Mouse (Mus musculus) embryonic fibroblast, embryonic 13.5 days (primary cell): Measurements from ENCODE around the gene Polr2j.

Source experiments
- CTCF ChIP-seq: IDR thresholded peaks from 2 replicates; pipeline ENCODE4 v1.5.1; 2011; ENCODE audit warnings: mild to moderate bottlenecking, control low read depth, low read length, moderate library complexity, borderline replicate concordance; ENCODE audit not compliant: insufficient read depth
- POLR2A ChIP-seq: IDR thresholded peaks from 2 replicates; pipeline ENCODE4 v1.6.1; 2011; ENCODE audit warnings: low read depth, mild to moderate bottlenecking, control low read depth, low read length, moderate library complexity

DNA sequence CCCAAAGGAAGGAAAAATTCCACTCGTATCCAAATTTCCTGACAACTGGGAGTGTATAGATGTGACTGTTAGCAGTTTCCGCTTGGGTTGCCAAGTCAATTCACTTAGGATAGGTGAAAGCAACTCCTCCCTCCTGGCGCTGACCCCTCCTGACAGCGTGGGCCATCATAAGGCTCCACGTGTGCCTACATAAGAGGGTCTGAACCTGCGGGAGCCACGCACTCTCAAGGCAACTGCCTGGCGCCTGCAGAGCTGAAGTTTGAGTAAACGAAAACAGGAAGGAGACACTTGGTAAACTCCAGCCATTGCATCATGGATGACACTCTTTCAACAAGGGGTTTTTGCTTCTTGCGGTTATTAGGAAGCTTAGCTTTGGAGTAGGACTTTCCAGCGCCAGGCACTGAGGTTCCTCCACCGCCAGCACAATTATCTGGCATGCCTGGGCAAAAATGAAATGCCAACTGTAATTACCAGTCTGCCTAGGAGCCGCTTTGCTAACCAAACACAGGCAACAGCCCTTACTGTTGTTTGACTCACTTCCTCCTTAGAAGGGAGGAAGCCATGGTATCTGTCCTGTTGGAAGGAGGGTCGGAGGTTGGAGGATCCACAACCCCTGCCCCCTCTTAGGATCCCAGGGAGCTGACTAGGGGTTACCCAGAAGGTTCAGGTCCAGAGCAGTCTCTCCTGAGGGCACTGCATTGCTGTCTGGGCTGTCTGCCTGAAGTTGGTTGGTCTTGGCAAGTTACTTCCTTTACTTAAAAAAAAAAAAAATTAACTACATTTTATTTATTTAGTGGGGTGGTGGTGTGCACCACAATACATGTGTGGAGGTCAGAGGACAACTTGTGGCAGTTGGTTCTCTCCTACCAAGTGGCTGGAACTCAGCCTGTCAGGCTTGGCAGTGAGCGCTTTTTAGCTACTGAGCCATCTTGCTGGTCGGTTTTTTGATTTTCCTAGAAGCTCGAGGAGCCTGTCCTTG lies 55.2 kb downstream of the Polr2j start:
- TF ChIP-seq CTCF (no peak), POLR2A (peak; percentile 43; the same call in 1 of the 2 replicates)
